Mouse (Mus musculus) neural tube, embryonic 15.5 days (tissue): ENCODE data around the gene Pcgf1. TPM values are rescaled to one million over a fixed set of nuclear protein-coding genes. Genes with fewer than 3 reads are reported as not detected.

ENCODE experiments used
- microRNA counts: library from miRNA; unstranded; fragments of <30 nt; microRNA quantifications from one replicate; lab custom pipeline; 2016
- microRNA-seq: library from miRNA; unstranded; fragments of <30 nt; microRNA quantifications from one replicate; pipeline ENCODE4, GENCODE M21; 2017
- polyA plus RNA-seq: library from polyadenylated mRNA; unstranded; fragments of >200 nt; fragmentation: Nextera tagmentation; extraction: Ambion mirVana; gene quantifications from 2 replicates; pipeline ENCODE4 v1.2.1, GENCODE M21; 2015

Pcgf1 gene
- polyA plus RNA-seq, 1 experiment from 2014 or later = 50.8 TPM

MicroRNA genes within 50 kb of the gene (microRNA counts, 519-probe panel; counts per million panel counts)
- 1,400 counts per million, percentile 12 among the panel's probes with 10 or more counts for microRNA mmu-miR-3470a+mmu-miR-3470b (lab: Ali Mortazavi, UCI)

Small RNAs within 50 kb of the gene (microRNA-seq; reads per million reads assigned to microRNA genes)
- gene Mir3470a = not detected
- not detected for gene Mir7040

Other genes with a start within 250 kb of the Pcgf1 start
- 24.3 and 26.1 TPM in 2 replicates for gene Sema4f, start 138.1 kb upstream of the Pcgf1 start, polyA plus RNA-seq
- 0.20 TPM in 1 of 2 replicates, not detected in the other for gene M1ap, start 131.0 kb upstream of the Pcgf1 start, polyA plus RNA-seq
- gene Dok1, start 44.4 kb upstream of the Pcgf1 start, polyA plus RNA-seq = 2.4 and 6.8 TPM in 2 replicates
- 7.6 and 8.6 TPM in 2 replicates for gene Loxl3, start 43.7 kb upstream of the Pcgf1 start, polyA plus RNA-seq
- gene Aup1, start 23.3 kb upstream of the Pcgf1 start, polyA plus RNA-seq = 182 and 185 TPM in 2 replicates
- gene Htra2, start 22.6 kb upstream of the Pcgf1 start, polyA plus RNA-seq = 80.8 and 83.1 TPM in 2 replicates
- gene Dqx1, start 20.0 kb upstream of the Pcgf1 start, polyA plus RNA-seq = 0.45 and 1.7 TPM in 2 replicates
- gene Tlx2, start 7.6 kb upstream of the Pcgf1 start, polyA plus RNA-seq = 2.6 and 4.7 TPM in 2 replicates
- gene Lbx2, start 8.5 kb downstream of the Pcgf1 start, polyA plus RNA-seq = 0.24 and 0.32 TPM in 2 replicates
- gene Ccdc142, start 23.7 kb downstream of the Pcgf1 start, polyA plus RNA-seq = 7.0 and 7.7 TPM in 2 replicates
- gene Gm42688, start 23.7 kb downstream of the Pcgf1 start, polyA plus RNA-seq = 4.8 and 7.6 TPM in 2 replicates
- gene Mrpl53, start 31.2 kb downstream of the Pcgf1 start, polyA plus RNA-seq = 121 and 123 TPM in 2 replicates
- 26.1 and 31.3 TPM in 2 replicates for gene Mogs, start 37.6 kb downstream of the Pcgf1 start, polyA plus RNA-seq
- 146 and 155 TPM in 2 replicates for gene Wbp1, start 43.7 kb downstream of the Pcgf1 start, polyA plus RNA-seq
- 12.0 and 12.3 TPM in 2 replicates for gene Ino80b, start 47.6 kb downstream of the Pcgf1 start, polyA plus RNA-seq
- gene Rtkn, start 57.6 kb downstream of the Pcgf1 start, polyA plus RNA-seq = 17.1 and 23.7 TPM in 2 replicates
- gene Wdr54, start 78.5 kb downstream of the Pcgf1 start, polyA plus RNA-seq = 14.7 and 18.6 TPM in 2 replicates
- gene 1700003E16Rik, start 78.5 kb downstream of the Pcgf1 start, polyA plus RNA-seq = 7.9 and 8.2 TPM in 2 replicates
- gene Dctn1, start 88.1 kb downstream of the Pcgf1 start, polyA plus RNA-seq = 149 and 153 TPM in 2 replicates
- 0.27 and 0.57 TPM in 2 replicates for gene Slc4a5, start 142.0 kb downstream of the Pcgf1 start, polyA plus RNA-seq
- 30.9 and 34.7 TPM in 2 replicates for gene Mthfd2, start 248.0 kb downstream of the Pcgf1 start, polyA plus RNA-seq
- 20.2 and 31.3 TPM in 2 replicates for gene Mob1a, start 248.1 kb downstream of the Pcgf1 start, polyA plus RNA-seq